Mouse (Mus musculus) kidney, postnatal 25 days (tissue): ENCODE measurements around the gene Cplx1.
"Not testable (repeated sequence)": the region's sequence is repeated elsewhere in the genome, so short reads cannot be mapped to it uniquely, and the experiment has no call there.

ENCODE experiments used
- DNase-seq, 2 experiments: peaks; one replicate each; pipeline ENCODE4 v3.0.0; 2021; ENCODE audit warnings: mixed read lengths in 2 of 2

Gene Cplx1

GRCm38 (mm10) chr5:108515581-108516361 is 34.1 kb downstream of the Cplx1 start:
- no peak for DNase-seq

DNA sequence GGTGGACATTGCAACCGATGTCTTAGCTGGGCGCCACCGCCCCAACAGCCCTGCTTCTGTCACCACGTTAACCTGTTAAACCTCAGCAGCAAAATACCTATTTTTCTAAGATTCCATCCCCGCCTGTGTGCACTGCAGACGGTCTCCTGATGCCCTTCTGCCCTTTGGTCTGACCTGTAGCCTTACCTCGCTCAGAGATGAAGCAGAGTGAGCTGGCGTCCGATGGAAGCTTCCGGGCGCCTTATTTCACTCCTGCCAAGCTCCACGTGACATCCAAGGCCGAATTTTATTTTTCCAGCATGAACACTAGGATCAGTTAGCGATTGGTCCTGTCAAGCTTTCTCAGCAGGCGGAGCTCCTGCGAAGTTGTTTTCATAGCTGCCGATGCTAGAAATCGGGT is 47.5 kb downstream of the Cplx1 start:
- DNase-seq, result no peak

- no peak for DNase-seq
Observed at GRCm38 (mm10) chr5:108501573-108501972, 48.3 kb downstream of the Cplx1 start.

DNA sequence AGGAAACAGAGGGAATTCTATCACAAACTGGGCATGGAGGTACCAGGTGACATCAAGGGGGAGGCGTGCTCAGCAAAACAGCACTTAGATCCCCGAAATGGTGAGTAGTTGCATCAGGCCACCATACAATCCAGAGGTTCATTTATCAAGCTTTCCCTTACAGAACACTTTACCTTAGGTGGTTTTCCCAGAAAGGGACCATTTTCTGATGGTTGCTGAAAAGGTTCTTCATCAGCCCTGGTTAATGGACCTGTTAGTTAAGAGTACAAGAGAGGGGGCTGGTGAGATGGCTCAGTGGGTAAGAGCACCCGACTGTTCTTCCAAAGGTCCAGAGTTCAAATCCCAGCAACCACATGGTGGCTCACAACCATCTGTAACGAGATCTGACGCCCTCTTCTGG is 63.7 kb downstream of the Cplx1 start:
- DNase-seq, result not testable (repeated sequence)

DNA sequence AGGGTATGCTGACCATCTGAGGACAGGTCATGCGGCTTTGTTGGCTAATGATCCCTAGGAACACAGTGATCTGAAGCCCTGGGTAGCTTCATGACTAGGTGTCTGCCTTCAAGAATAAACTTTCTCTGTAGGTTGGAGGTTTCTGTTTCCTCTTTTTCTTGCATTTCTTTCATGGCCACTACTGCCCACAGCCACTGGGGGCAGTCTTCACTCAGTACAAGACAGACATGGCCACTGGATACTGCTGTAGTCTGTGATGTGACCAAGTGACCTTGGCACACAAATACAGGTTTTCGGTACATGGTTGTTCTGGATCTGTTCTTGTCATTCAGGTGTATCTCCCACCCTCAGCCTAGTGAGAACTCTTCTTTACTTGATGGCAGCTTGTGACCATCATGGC is 64.6 kb downstream of the Cplx1 start:
- peak in 1 of 2 experiments; percentile 16 for DNase-seq

- no peak for DNase-seq
Observed at GRCm38 (mm10) chr5:108483006-108483405, 66.8 kb downstream of the Cplx1 start.

DNA sequence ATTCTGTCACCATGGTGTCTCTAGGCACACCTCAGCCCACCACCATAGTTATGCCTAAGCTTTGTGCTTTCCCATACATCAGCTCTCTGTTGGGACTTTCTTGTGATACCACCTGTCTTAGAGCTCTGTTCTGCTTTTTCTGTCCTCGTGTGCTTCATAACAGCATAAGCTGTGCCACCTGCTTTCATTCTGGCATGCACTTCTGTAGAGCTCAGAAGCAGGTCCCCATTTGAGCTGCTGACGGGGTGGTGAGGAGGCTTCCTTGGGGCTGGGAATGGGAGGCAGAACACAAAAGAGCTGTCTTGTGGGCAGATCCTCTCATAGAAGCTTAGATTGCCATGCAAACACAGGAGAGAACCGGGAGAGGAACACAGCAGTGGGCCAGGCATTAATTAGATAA is 73.8 kb downstream of the Cplx1 start:
- DNase-seq, result no peak

GRCm38 (mm10) chr5:108473737-108474136 is 76.1 kb downstream of the Cplx1 start:
- no peak for DNase-seq

DNA sequence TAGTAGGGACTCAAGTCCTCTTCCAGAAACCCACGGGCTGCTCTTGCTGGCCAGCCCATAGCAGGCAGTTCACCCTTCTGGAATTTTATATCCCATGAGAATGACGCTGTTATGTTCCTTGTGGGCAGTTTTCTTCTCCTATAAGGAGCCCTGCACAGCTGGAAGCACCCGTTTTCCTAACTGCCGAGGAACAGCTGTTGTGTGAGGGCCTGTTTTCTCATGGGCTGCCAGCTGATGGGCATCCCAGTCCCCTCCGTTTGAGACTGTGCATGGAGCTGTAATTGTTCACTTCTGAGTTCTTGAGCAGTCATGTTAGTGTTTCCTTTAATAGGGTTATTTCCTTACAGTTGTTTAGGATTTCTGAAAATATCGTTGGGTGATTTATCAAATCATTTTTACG is 80.2 kb downstream of the Cplx1 start:
- DNase-seq, result no peak
